Mouse (Mus musculus) testis, adult 2 months (tissue): ENCODE results near the gene Gemin7.

Source experiments
- CTCF ChIP-seq: fragments of 200-500 bp; IDR thresholded peaks from 2 replicates; pipeline ENCODE4 v1.5.1; 2012; ENCODE audit warnings: low read depth, mild to moderate bottlenecking, inconsistent platforms, low read length, moderate library complexity; ENCODE audit not compliant: control insufficient read depth, insufficient read depth, insufficient replicate concordance
- POLR2A ChIP-seq: fragments of 200-500 bp; IDR thresholded peaks from 2 replicates; pipeline ENCODE4 v1.6.1; 2012; ENCODE audit warnings: low read depth, mild to moderate bottlenecking, inconsistent platforms, low read length, moderate library complexity; ENCODE audit not compliant: control insufficient read depth

DNA sequence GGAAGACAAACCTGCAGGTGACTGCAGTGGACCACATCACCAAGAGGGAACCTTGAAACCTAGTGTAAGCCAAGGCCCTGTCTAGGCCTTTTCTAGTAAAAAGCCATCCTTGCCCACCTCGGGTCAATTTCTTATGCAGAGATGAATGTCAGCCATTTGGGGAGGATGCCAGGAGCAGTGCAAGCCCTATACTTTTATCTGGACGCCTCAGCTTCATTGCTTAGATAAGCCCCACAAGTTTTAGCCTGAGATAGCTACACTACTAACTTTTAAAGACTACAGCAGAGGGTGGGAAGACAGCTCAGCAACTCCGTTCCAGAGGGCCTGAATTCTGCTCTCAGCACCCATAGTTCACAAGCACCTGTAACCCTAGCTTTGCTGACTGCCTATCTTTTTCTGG lies 13.5 kb downstream of the Gemin7 start:
- TF ChIP-seq CTCF (no peak), POLR2A (no peak)
